Mouse (Mus musculus): Measurements from ENCODE around the gene Cbx6. TPM values are rescaled to one million over a fixed set of nuclear protein-coding genes. Genes with fewer than 3 reads are reported as not detected.
A peak's percentile ranks its signal among the peaks of the same experiment; 100 is the strongest.

Cbx6 gene
- total RNA-seq (2014; fragmentation: Nextera tagmentation) (10.6 and 13.5 TPM in 2 replicates), total RNA-seq (2017) (10.8 and 11.6 TPM in 2 replicates)

GRCm38 (mm10) chr15:79834130-79834880 is at the start of gene Cbx6, which contains the start of gene Npcd:
Cbx6 (minus strand) TSS chr15:79834688.
Npcd (minus strand) TSS chr15:79834237.
- peak; percentile 64 for ATAC-seq (replicated peaks; ENCODE audit: poor library complexity, severe bottlenecking)

DNA sequence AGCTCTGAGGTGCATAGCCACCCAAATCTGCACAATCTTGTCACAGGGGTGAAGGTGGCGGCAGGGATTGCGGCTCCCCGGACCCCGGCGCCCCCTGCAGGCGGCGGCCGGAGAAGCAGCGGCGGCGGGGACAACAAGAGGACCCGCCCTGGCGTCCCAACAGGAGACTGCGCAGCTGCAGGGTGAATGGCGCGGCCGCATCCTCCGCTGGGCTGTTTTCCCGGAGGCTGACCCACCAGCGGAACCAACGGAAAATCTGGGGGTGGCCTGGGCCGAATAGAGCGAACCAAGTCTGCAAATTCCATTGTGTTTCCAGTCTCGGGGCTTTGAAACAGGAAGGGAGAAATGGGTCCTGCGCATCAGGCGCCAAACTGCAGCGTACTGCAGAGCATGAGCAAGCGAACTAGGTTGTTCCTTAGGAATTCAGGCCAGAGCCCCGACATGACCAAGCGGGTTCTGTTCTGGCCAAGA is 48.9 kb upstream of the Cbx6 start:
- peak; percentile 96 for ATAC-seq (replicated peaks; ENCODE audit: poor library complexity, severe bottlenecking)

- ATAC-seq (replicated peaks; ENCODE audit: poor library complexity, severe bottlenecking), result no peak
These were observed 48.3 kb upstream of the Cbx6 start for GRCm38 (mm10) chr15:79882623-79883267.

DNA sequence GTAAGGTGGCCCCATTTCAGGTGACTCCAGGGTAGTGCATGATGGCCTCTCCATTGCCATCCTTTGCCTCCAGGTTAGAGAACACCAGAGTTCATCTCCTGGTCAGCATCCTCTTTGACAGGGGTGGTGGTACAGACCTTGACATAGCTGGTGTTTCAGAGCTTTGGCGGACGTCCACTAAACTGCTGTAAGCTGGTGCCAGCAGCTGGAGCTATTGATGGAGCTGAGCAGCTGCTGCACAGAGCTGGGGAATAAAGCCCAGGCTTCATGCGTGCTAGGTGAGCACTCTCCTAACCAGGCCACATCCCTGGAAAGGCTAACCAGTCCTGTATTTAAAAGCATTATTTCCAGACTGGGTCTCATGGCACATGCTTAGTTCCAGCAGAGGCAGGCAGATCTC is 46.0 kb upstream of the Cbx6 start:
- no peak for ATAC-seq (replicated peaks; ENCODE audit: poor library complexity, severe bottlenecking)

DNA sequence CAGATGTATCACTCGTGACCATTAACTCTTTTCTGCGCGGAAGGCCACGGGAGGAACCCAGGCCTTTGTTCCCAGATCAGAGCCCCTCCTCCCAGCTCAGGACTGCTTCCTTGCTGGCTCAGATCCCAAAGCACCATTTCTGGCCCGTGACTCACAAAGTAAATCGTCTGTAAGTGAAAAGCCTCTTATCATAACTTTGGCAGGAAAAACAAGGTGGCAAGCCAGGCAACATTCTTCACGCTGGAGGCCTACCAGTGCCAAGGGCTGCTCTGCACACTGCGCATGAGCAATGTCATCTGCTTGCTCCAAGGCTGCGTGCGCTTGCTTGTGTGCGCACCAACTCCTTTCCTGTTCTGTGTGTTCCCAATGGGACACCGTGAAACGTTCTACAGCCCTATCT is 44.8 kb upstream of the Cbx6 start:
- ATAC-seq (replicated peaks; ENCODE audit: poor library complexity, severe bottlenecking), result no peak

- ATAC-seq (replicated peaks; ENCODE audit: poor library complexity, severe bottlenecking), result no peak
These were observed 44.2 kb upstream of the Cbx6 start for GRCm38 (mm10) chr15:79878725-79879136.

DNA sequence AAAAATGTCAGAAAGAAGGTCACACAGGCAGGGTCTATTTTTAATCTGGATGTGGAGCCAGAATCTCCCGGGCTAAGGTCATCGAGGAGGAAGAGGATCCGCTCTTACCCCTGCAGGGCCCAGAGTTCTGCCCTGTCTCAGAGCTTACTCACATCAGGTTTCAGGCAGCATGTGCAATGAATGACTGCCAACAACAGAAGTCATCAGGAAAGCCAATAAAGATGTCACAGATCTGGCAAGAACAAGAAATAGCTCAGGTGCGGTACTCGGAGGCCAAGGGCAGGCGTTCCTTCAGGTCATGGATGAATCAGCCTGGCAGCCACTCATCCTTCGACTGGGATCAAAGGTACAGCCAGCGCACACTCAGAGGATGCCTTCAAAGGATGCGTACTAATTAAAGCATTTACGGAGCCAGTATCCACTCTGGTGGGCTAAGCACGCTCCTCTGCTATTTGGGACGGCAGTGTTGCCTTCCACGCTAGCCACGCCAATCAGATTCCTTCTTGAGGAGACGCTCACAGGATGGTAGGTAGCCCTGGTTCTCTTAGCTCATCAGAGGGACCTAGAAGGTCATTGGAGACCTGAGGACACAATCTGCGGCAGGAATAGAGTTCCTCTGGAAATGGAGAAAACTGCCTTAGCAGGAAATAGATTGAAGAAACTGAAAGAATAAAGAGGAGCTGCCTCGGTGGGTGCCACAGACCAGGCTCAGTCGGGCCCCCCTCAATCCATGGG is 40.9 kb upstream of the Cbx6 start:
- no peak for ATAC-seq (replicated peaks; ENCODE audit: poor library complexity, severe bottlenecking)

DNA sequence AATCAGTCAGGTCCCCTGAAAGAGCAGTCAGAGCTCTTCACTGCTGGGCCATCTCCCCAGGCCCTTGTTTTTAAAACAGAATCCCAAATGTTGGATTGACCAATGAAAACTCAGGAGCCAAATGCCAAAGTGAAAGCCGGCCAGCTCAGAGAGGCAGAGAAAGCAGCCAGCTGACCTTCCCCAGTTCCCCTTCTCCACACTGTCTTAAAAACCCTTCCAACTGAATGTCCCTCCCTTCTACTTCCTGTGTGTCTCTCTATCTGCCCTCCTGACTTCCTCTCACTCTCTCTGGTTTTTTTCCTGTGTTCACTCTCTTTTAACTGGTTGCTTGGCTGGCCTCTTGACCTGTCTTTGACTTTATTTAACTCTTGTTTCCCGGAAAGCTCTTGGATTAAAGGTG is 39.5 kb upstream of the Cbx6 start:
- ATAC-seq (replicated peaks; ENCODE audit: poor library complexity, severe bottlenecking), result no peak

DNA sequence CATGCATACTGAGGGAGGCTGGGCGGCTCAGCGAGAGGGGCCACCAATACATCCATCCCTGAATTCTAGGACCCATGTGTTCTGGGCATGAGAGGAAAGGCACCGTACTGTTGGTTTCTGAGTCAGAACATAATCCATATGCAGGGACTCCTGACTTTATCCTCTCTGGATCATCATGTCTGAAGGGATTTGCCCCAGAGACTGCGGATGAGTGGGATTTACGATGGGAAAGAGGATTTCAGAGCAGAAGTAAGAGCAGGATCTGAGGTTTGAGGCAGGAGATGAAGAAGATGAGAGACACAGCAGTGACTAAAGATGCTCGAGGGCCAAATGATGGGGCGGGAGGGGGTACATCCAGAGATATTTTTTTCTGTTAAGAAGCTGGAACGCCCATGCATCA is 39.1 kb upstream of the Cbx6 start:
- ATAC-seq (replicated peaks; ENCODE audit: poor library complexity, severe bottlenecking), result no peak

GRCm38 (mm10) chr15:79867260-79868002 is 32.9 kb upstream of the Cbx6 start:
- no peak for ATAC-seq (replicated peaks; ENCODE audit: poor library complexity, severe bottlenecking)

GRCm38 (mm10) chr15:79859821-79860220 is 25.3 kb upstream of the Cbx6 start:
- ATAC-seq (replicated peaks; ENCODE audit: poor library complexity, severe bottlenecking), result no peak

- no peak for ATAC-seq (replicated peaks; ENCODE audit: poor library complexity, severe bottlenecking)
These were observed 24.5 kb upstream of the Cbx6 start for GRCm38 (mm10) chr15:79858979-79859378.

DNA sequence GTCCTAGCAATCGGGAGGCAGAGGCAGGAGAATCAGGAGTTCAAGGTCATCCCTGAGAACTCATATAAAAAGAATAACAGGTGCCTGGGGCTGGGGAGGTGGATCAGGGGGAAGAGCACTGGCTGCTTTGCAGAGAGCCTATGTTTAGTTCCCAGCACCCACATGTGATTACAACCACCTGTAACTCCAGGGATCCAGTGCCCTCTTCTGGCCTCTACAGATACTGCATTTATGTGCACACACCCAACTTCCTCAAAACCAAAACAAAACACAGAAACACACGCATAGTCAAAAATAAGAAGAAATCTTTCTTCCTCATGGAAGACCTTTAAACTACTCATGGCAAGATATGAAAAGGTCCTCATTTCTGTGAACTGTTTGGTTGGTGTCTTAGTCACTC is 15.7 kb upstream of the Cbx6 start:
- no peak for ATAC-seq (replicated peaks; ENCODE audit: poor library complexity, severe bottlenecking)

DNA sequence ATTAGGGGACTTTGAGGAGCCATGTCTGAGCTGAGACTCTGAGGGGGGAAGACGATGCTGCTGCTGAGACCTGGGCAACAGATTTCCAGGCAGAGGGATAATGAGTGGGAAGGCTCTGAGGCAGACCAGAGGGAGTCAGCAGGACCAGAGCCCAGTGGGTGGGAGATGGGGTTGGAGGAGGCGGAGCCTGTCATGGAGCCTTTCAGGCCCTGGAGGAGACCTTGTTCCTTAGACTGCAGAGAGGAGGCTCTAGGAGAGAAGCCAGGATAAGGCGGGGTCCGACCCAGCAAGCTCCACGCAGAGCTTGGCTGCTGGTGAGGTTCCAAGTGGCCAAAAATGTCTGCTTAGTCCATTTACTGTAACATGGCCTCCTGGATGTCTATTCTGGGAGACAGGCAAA is 12.6 kb upstream of the Cbx6 start:
- no peak for ATAC-seq (replicated peaks; ENCODE audit: poor library complexity, severe bottlenecking)

GRCm38 (mm10) chr15:79845986-79846385 is 11.5 kb upstream of the Cbx6 start:
- ATAC-seq (replicated peaks; ENCODE audit: poor library complexity, severe bottlenecking), result no peak

- ATAC-seq (replicated peaks; ENCODE audit: poor library complexity, severe bottlenecking), result no peak
These were observed 8.5 kb upstream of the Cbx6 start for GRCm38 (mm10) chr15:79842985-79843384.

GRCm38 (mm10) chr15:79840281-79840680 is 5.8 kb upstream of the Cbx6 start:
- ATAC-seq (replicated peaks; ENCODE audit: poor library complexity, severe bottlenecking), result no peak

- ATAC-seq (replicated peaks; ENCODE audit: poor library complexity, severe bottlenecking), result no peak
These were observed 383 bp upstream of the Cbx6 start for GRCm38 (mm10) chr15:79834881-79835260.

- no peak for ATAC-seq (replicated peaks; ENCODE audit: poor library complexity, severe bottlenecking)
These were observed 1.0 kb downstream of the Cbx6 start for GRCm38 (mm10) chr15:79833251-79834050.
